Mouse (Mus musculus) lung, postnatal 0 days (tissue): ENCODE measurements around the gene Hacd4.

Experiments
- CTCF ChIP-seq: IDR thresholded peaks from 2 replicates; pipeline ENCODE4 v1.5.1; 2016; ENCODE audit warnings: antibody characterized with exemption, mild to moderate bottlenecking
- EP300 ChIP-seq: IDR thresholded peaks from 2 replicates; pipeline ENCODE4 v1.6.1; 2016; ENCODE audit warnings: antibody characterized with exemption, mild to moderate bottlenecking, control low read depth

- TF ChIP-seq CTCF (no peak), EP300 (no peak)
Observed at GRCm38 (mm10) chr4:88396995-88397521, 41.7 kb downstream of the Hacd4 start.
